Mouse (Mus musculus) A20 (cell line): ENCODE data around the gene Copz1.
A peak's percentile ranks its signal among the peaks of the same experiment; 100 is the strongest.

Experiments
- DNase-seq: peaks from one replicate; pipeline ENCODE4 v3.0.0-alpha.2; 2011; ENCODE audit warnings: low read depth, low spot score

Copz1 gene

GRCm38 (mm10) chr15:103292673-103293345, 20.3 kb downstream of the Copz1 start:
- DNase-seq = no peak

GRCm38 (mm10) chr15:103293375-103293774, 20.9 kb downstream of the Copz1 start:
- no peak for DNase-seq

- DNase-seq = no peak
These were observed 22.1 kb downstream of the Copz1 start for GRCm38 (mm10) chr15:103294649-103295048.

- no peak for DNase-seq
These were observed 23.3 kb downstream of the Copz1 start for GRCm38 (mm10) chr15:103295851-103296250.

GRCm38 (mm10) chr15:103297313-103297712, 24.8 kb downstream of the Copz1 start:
- no peak for DNase-seq

GRCm38 (mm10) chr15:103298026-103298425, 25.5 kb downstream of the Copz1 start:
- no peak for DNase-seq

- no peak for DNase-seq
These were observed 26.5 kb downstream of the Copz1 start for GRCm38 (mm10) chr15:103298861-103299616.

- DNase-seq = no peak
These were observed 27.1 kb downstream of the Copz1 start for GRCm38 (mm10) chr15:103299644-103300043.

GRCm38 (mm10) chr15:103300067-103300471, 27.6 kb downstream of the Copz1 start:
- DNase-seq = no peak

- DNase-seq = no peak
These were observed 28.0 kb downstream of the Copz1 start for GRCm38 (mm10) chr15:103300560-103300959.

GRCm38 (mm10) chr15:103301046-103301445, 28.5 kb downstream of the Copz1 start:
- no peak for DNase-seq

- DNase-seq = no peak
These were observed 29.2 kb downstream of the Copz1 start for GRCm38 (mm10) chr15:103301547-103302340.

GRCm38 (mm10) chr15:103302341-103303021, 30.0 kb downstream of the Copz1 start:
- no peak for DNase-seq

- DNase-seq = no peak
These were observed 31.6 kb downstream of the Copz1 start for GRCm38 (mm10) chr15:103303916-103304615.

- DNase-seq = no peak
These were observed 32.1 kb downstream of the Copz1 start for GRCm38 (mm10) chr15:103304616-103304969.

GRCm38 (mm10) chr15:103305070-103305678, 32.7 kb downstream of the Copz1 start:
- peak; percentile 99 for DNase-seq

GRCm38 (mm10) chr15:103305792-103306645, 33.5 kb downstream of the Copz1 start:
- DNase-seq = peak; percentile 66

GRCm38 (mm10) chr15:103307125-103307524, 34.6 kb downstream of the Copz1 start:
- peak; percentile 95 for DNase-seq

- DNase-seq = no peak
These were observed 35.8 kb downstream of the Copz1 start for GRCm38 (mm10) chr15:103308056-103308875.
